Mouse (Mus musculus) erythroid progenitor cell, adult 5-6 weeks (primary cell): ENCODE results near the gene Kcnk3. TPM values are rescaled to one million over a fixed set of nuclear protein-coding genes. Genes with fewer than 3 reads are reported as not detected.
A peak's percentile ranks its signal among the peaks of the same experiment; 100 is the strongest.

Source experiments
- ATAC-seq: replicated peaks from 2 replicates; pipeline ENCODE4 v1.8.0; 2016; ENCODE audit warnings: moderate number of reproducible peaks, mild to moderate bottlenecking, moderate TSS enrichment, inconsistent platforms; ENCODE audit not compliant: poor library complexity, low FRiP score, severe bottlenecking
- total RNA-seq, 2 experiments: library from RNA; stranded (forward) in 1 of 2; stranded (reverse) in 1 of 2; fragments of 150-400 nt in 1 of 2; fragments of 186-747, 209-891 nt in 1 of 2; gene quantifications; 2 replicates each; pipeline versions ENCODE4 v1.2.3 to v1.2.4; 2015 to 2017; ENCODE audit warnings: low replicate concordance in 2 of 2

Kcnk3 gene
- not detected in 2 replicates for total RNA-seq (2015; ENCODE audit: low replicate concordance)
- not detected in 2 replicates for total RNA-seq (2017; ENCODE audit: low replicate concordance)

DNA sequence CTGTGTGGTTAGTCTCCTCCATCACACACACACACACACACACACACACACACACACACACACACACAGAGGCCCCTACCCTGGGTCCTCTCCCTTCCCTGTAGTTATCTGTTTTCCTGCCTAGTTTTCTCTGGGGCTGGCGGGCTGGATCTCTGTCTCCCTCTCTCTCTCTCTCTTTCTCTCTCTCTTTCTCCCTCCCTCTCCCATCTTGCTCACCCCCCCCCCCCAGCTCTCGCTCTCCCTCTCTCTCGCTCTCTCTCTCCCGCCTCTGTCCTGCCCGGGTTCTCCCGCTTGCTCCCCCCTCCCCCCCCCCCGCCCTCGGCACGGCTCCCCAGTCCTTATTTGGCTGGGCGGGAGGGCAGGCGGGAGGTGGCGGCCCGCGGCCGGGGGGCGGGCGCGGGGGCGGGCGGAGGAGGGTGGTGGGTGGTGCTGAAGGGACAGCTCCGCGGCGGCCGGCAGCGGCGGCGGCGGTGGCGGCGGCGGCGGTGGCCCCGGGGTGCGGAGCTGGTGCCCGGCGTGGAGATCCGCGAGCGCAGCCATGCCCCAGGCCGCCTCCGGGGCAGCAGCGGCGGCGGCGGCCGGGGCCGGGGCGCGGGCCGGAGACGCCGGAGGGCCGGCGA, at the start of gene Kcnk3:
TSS of gene Kcnk3 (plus strand) at position 490 of the 620 bp plus-strand sequence.
- no peak for ATAC-seq

DNA sequence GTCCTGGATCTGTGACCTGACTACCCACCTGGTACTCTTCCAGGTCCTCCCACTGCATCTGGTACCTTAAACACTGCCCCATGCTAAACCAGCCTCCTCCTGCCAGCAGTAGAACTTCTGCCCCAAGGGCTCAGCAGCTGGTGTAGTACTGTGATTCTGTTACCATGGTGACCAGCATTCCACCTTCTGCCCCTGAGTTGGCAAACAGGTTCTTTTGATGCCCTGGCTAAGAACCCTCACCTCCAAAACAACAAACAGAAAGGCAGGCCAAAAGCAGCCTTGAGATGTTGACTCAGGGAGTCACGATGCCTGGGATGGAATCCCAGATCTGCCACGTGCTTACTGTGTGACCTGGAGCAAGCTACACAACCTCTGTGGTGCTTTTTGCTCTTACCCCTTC, 42.3 kb upstream of the Kcnk3 start, which contains the start of gene Cib4:
TSS of gene Cib4 (minus strand) at position 139 of the 400 bp plus-strand sequence.
- ATAC-seq = no peak

DNA sequence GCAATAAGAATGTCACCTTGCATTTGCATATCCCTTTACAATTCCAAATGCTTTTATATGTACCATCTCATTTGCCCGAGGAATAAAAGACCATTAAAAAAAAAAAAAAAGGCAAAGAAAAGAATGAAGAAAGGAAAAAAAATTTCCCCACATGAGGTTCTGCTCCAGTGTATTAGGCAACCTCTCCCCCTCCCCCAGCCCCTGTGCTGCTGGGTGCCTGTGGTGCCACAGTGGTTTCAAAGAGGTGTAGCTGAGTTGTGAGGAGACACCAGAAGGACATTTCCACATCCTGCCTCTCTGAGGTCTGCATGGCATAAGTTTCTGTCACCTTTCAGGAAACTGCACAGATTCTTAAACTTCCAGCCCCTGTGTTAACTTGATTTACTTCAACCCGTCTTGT, 39.3 kb upstream of the Kcnk3 start:
- no peak for ATAC-seq

DNA sequence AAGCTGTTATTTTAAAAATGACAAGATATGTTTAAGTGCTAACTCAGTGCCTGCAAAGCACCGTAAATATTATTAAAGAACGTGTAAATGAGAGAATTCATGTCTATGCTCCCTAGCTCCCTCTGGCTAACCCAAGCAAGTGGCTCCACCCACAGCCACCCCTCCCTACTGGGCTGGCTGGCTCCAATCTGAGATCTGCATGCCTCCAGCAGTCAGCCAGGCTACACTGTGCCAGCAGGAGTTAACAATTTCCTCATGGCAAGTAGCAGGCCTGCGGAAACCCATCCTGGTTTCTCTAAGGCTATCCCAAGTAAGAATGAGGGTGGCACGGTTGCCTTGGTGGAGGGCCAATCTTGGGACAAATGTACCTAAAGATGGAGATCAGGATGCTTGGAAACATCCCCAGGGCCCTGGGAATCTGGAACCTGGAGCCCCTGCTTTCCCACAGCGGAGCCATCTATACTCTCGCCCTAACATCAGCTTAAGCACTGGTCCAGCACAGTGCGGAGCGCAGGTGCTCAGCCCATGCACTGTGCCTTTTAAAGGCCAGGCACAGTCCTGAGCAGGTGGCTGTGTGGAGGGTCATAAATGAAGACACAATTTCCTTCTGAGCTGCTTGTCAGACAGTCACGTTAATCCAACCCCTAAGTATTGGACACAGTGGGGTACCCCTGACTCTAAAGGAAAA, 37.5 kb upstream of the Kcnk3 start:
- 0 out of 2 replicates have a peak, but pooled peaks have one; percentile 52 for ATAC-seq

DNA sequence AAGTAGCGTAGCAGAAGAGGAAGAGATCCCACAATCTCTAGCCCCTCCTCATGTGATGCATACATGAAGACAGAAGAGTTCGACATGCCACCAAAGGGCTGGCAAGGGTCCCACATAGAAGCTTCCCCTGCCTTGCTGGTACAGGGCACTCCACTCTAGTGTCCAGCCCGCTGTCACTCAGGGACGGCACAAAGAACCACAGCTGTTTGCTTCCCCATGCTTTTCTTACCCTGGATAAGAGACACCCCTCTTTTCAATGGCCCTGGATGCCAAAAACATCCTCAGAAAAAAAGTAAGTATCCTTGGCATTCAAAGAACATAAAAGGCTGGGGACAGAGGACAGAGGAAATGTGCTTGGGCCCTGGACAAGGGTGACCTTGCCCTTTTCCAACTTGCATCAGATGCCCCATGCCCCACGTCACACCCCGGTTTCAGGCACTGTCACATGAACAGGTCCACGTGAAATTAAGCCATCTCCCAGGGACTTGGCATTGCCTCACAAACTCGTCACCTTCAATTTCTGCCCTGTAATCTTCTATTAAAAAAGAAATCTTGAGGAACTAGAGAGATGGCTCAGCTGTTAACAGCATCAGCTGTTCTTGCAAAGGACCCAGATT, 36.8 kb upstream of the Kcnk3 start:
- no peak for ATAC-seq

DNA sequence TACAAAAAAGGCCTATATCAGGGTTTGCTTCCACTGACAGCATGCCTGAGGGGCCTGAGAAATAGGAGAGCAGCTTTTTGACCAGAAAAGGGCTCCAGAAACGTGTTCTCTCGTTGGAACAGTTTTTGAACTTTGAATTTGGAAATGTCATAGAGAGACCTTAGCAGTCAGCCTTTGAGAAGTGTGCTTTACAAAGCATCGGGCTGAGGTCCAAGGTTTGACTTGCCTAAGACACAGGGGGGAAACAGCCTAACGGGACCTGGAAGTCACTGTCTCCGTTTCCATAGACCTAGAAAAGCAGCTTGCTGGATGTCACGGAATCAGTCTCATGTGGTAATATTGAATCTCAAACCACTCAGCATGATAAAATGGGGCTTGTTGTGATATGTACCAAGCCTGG, 36.0 kb upstream of the Kcnk3 start:
- no peak for ATAC-seq

DNA sequence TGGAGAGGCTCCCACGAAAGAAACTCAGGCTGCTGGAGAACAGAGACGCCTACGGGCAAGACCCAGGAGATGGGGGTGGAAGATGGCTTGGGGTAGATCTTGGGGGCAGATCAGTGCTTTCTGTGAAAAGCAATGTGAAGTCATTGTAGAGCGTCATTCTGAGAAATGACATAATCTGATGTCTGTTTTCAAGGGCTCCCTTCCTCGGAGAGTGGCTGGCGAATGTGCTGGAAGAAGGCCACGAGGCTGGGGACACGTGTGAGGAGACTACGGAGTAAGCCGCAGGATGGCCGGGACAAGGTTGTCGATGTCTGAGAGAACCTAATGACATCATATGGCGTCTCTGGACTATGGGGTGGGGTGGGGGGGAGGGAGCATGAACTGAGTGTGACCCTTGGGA, 34.0 kb upstream of the Kcnk3 start:
- ATAC-seq = no peak

DNA sequence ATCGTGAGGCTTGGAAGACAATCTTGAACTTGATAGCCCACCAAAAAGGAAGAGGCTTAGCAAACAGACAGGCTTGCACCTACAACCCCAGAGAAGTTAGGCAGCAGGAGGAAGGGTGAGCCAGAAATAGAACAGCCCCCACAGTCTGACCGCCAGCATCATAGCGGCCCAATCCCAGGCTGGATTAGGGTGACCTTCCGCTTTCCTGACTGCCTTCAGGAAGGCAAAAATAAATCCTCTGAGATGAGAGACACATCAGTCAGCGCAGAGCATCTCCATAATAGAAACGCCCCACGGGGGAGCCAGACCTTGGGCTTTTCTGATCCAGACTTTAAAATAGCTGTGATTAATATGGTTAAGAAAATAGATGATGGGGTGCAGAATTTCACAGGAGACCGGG, 33.0 kb upstream of the Kcnk3 start:
- no peak for ATAC-seq

DNA sequence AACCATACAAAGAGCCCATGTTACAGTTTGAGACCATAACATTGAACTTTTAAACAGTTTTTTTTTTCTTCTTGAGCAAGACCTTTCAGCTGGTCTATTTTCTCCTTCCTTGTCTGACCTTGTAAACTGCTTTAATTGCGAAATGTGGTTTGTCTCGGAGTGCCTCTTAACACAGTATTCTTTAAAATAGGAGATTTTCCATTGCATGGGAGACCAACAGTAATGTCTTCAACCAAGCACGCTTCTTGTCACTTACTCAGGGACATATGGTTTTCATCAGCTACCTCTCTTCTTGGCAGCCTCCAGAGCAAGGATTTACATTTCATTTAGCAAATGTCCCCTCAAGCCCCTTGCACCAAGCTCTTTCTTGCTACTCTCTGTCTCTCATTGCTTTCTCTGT, 31.7 kb upstream of the Kcnk3 start:
- ATAC-seq = no peak

DNA sequence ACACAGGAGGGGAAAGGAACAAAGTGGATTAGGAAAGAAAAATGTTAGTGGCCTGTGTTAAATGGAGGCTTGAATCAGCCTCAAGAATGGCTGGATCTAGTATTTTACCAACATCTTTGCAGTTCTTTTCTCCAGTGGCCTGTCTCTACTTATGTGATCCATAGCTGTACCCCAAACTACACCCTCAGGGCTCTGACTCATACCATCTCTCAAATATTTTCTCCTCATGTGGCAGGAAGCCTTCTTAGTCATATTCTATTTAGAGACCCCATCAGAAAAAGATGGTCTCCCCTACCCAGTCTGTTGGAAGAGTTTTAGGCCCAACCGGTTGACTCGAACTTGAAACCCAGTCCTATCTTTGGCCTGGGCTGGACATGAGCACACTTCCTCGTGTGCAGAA, 28.5 kb upstream of the Kcnk3 start:
- no peak for ATAC-seq

DNA sequence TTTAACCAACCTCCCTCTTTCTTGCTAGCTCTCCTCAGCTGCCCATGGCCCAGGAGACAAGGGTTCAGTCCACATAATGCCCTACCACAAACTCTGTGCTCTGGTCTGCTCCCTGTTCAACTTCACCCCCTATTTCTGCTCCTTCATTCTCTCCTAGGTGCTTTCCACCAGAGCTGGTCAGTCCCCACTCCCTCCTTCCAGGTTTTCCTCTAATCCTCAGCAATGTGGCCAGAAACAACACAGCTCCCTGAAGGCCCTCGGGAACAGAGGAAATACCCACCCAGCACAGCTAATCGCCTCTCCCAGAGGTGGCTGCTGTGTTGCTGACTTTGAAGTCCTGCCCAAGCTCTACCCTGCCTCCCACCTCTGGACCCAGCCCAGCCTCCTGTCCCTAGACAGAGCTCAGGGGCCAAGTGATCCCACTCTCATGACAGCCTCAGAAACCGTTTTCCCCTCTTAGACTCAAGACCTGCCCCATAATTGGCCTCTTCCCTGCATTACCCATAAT, 27.9 kb upstream of the Kcnk3 start:
- no peak for ATAC-seq

DNA sequence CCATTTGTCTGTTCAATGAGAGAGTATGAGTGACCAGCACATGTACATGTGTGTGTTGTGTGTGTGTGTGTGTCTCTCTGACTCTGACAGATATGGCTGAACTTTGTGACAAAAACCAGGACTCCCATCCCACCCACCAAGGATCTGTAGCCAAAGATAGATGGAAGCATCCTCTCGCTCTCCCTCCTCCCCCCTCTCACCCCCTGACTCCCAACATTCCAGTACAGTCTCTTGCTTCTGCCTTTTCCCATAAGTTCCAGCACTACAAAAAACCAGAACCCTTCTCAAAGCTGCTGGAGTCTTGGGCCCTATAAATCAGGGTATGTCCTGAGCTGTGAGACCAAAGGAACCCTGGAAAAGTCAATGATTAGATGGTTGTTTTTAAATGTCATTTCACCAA, 19.5 kb upstream of the Kcnk3 start:
- no peak for ATAC-seq

DNA sequence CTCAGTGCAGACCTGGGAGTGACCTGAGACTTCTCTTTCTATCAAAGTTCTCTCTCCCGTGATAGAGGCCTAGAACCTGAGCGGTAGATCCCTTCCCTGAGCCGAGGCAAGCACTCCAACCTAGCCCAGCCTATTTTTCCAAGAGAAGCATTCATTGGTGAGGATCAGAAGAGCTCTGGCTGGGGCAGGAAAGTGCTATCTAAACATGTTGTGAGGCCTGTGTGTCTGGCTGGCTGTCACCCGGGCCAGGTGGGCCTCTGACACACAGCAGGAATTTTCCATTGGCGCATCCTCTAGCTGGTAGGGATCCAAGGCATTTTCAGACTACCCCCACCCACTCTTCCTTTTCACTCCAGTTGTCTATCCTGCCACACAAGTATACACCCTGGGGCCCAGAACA, 16.1 kb upstream of the Kcnk3 start:
- ATAC-seq = no peak

DNA sequence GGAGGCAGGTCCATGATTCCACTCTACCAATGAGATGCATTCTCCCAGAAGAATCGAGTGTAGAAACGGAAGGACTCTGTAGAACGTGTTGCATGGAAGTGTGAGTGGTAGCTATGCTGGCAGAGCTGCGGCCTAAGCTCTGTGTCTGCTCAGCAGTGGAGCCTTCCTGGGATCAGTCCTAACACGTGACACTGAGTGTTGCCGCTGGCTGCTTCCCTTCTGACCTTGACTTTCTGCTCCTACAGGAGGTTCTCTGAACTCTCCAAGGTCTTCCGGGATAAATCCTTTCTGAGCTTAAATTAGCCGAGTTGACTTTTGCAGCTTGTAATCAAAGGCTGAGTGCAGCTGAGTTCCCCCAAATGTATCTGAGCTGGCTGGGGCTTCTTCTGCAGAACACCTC, 13.6 kb upstream of the Kcnk3 start:
- no peak for ATAC-seq

DNA sequence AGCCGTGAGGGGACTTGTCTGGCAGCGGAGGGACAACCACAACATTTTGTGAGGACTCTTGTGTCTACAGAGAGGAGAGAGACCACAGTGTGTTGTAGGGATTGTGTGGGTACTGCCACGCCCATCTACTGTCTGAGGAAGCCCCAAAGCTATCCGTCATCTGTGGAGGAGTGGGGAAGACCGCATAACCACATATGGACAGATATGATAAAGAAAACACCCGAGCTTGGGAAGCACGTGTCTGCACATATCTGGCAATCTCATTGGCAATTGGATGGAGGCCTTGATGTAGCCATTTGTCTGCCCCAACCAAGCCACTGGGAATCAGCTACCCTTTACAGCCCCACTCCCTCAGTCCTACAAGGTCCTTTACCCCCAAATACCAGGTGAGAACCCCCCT, 11.7 kb upstream of the Kcnk3 start:
- no peak for ATAC-seq

DNA sequence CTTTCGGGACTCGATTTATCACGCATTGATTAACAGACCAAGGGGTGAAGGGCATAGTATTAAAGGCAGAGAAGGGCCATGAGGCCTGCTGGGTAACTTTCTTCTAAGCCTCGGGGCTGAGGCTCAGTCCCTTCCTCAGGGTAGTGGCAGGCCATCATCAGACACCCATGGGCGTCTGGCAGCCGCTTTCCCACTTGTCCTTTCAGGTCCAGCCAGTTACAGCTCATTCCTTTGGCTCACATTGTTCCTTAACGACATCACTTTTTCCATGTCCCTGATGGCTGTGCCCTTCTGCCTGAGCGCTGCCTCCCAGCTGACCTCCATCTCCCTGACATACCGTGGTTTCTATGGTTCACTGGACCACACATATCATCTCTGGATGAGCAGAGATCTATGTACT, 10.7 kb upstream of the Kcnk3 start:
- no peak for ATAC-seq

DNA sequence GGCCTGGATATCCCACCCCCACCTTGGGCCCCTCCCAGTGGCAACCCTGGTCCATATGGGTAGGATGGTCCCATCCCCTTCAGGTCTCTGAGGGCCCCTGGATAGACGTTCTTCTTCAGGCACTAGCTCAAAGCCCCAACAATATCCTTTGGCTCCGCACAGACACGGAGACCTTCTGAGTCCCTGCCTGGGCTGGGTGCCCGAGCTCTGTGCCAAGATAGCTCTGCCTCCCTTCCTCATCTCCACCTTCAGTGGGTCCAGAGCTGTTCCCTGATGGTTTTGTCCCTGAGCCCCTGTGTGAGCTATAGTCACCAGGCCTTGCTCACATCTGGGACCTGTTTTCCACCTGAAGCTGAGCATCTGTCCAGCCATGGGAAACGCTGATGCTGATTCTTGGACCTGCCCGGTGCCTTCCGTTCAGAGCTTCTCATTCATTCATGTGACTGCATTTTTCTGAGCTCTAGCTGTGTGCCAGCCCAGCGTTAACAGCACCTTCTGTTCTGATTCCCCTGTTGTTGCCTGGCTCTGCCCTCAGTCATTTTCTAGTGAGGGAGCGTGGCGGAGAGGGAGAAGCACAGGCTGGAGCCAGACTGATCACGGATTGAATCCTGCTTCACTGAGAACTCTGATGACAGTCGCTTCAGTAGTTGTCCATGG, 10.2 kb upstream of the Kcnk3 start:
- ATAC-seq = no peak

DNA sequence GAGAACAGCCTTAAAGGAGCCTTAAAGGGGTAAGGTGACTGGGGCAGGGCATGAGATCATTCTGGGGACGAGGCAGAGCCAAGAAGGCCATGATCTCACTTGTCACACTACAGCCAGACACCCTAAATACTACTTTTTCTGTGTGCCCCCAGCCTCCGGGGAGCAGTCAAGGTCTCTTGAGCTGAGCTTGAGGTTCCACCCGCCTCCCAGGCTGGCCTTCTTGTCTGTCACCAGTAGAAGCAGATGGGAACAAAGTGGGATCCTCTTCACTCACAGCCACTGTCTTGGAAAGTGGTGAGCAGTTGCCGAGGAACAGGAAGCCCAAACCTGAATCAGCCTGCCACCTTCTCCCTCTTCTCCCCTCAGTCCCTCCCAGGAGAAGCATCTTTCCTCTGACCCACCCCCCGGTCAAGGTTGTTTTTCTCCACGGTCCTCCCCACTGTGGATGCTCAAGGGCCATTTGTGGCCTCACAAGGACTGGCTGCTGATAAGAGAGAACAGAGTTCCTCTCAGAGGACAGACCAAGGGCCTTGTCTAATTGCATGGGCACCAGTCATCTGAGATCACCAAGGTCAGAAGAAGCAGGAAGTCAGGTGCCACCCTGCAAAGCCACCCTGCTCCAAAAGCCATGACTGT, 9.4 kb upstream of the Kcnk3 start:
- no peak for ATAC-seq

DNA sequence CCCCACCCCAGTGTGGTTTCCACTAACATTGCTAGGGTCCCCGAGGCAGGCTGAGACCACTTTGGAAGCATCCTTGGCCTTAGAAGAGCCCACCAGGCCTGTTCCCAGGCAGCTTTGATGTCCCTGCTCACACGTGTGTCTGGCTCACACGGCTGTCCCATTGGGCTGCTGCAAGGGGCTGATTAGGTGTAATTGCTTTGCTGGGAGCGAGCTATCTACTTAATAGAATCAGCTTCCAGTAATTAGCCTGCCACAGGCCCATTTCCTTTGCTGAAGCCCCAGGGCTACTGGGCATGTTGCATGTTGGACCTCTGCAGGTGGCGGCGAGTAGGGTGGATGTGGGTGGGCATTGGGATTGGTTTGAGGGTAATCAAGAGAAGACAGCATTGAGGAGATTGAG, 7.2 kb upstream of the Kcnk3 start:
- ATAC-seq = no peak

DNA sequence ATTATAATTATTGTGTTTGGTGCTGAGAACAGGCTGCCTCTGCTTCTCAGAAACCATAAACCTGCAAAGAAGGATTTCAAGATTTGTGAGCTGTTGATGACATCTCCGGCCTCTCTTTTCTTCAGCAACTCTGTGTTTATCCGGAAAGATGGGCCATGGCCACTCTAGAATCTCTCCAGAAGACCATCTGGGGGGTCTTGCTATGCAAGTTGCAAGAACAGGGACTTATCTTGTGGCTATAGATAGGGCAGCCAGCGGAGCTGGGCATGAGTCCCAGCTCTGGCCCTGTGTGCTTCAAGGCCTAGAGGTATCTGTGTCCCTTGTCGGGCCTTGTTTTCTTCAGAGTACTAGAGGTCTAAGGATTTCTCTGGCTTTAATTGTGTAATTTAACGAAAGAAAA, 6.0 kb upstream of the Kcnk3 start:
- no peak for ATAC-seq
